Mouse (Mus musculus) adipose tissue, adult 10 weeks (tissue): ENCODE results near the gene Kif4. TPM values are rescaled to one million over a fixed set of nuclear protein-coding genes. Genes with fewer than 3 reads are reported as not detected.

ENCODE experiments used
- polyA plus RNA-seq: library from polyadenylated mRNA; stranded (reverse); fragments of 350-450 nt; fragmentation: Illumina TruSeq; extraction: RNeasy Lipid Tissue Mini Kit (QIAGEN cat#74804); gene quantifications from one replicate; pipeline ENCODE4 v1.2.3, GENCODE M21; 2014; ENCODE audit warnings: low read depth, low replicate concordance

Gene Kif4
- polyA plus RNA-seq = 0.48 TPM

GRCm38 (mm10) chrX:100625546-100625801, at the start of gene Kif4:
Gene Kif4 (plus strand): TSS chrX:100625737.

DNA sequence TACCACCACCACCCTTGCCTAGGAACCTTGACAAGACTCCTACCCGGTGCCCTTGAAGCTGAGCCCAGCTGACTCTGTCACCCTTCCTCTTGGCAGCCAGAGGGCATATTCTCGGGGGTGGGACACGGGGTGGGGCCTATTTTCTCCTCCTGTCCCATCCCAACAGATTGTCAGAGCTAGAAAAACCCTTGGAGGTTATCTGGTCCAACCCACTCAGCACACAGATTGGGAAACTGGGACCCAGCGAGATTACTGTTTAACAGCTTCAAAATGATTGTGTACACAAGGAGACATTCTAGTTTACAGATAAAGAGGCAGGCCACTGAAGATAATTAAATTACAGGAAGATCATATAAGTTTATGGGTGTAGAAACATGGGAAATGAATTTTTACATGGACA, 30.7 kb upstream of the Kif4 start, which contains the start of gene P2ry4:
Gene P2ry4, minus strand, starts transcription at position 79 of the 400 bp plus-strand sequence.

DNA sequence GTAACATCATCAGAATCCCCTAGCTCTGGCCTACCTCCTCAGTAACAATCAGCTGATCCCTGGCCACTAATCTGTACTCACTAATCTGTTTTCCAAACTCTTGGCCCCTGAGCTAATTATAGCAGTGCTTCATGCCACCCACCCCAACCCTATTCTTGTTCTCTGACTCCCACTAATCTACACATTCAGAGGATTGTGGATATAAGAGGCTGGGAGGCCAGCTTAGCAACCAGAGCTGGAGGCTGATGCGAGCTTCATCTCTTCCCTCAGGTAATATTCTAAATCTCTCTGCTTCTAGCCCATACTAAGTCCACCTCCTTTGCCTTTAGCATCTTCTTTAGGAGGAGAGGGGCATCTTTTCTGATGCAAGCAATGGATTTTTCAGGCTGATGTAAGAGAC, 20.2 kb upstream of the Kif4 start, which contains the start of gene Arr3:
Gene Arr3, plus strand, starts transcription at position 184 of the 400 bp plus-strand sequence.

DNA sequence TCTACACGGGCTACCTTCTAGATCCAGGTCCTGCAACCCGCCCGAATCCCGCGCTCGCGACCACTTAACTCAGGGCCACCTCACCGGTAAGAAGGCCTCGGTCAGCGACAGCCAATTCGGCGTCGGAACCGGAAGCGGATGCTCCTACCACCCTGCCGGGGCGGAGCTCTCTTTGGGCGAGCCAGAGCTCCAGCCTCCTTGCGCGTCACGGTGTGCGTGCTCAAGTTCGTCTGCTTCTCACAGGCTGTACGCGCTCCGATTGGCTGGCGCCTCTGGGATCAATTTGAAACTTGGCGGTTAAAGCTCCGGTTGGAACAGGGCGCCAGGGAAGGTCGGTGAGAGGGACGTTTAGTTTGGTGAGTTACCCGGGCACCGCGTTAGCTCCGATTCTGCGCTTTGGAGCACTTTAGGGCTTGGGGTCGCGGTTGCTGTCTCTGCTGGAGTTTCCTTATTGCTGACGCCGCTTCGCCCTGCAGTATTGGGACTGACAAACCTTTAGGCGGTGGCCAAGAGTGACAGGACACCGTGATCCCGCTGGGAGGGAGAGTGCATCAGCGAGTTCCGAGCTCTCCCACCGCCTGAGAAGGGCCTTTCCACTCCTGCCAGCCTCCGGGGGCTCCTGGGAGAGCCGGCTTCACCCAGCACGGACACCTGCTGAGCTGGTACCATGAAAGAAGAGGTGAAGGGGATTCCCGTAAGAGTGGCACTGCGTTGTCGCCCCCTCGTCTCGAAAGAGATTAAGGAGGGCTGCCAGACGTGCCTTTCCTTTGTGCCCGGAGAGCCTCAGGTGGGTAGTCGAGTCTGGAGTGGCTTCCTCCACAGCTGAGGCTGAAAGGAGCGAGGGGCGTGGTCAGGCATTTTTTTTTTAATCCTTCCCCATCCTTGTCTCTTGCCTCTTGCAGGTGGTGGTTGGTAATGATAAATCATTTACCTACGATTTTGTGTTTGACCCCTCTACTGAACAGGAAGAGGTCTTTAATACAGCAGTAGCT, 561 bp downstream of the Kif4 start, which contains the start of gene Pdzd11:
Gene Pdzd11, minus strand, starts transcription at position 767 of the 992 bp plus-strand sequence.

DNA sequence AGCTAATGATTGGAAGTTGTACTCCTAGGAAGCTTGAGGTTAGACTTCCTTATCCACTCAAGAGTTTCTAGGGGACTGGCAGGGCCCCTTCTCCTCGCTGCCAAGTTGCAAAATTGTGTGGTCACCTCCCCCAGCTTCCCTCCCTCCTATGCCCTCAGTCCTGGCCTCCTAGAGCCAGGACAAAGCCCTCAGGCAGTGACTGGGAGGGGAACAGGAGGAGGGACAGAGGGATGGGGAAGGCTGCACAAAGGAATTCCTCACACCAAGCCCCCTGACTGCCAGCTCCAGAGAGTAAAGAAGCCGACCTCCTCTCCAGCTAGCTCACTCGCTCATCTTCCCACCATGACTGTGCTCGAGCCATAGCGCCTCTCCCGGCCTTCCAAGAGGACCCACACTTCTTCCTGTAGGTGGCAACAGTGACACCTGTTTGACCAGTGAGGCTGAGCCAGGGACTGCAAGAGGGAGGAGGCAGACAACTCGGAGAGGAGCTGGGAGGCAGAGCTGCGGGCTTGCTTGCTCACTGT, 104.2 kb downstream of the Kif4 start, which contains the start of gene Gdpd2:
Gene Gdpd2, plus strand, starts transcription at position 209 of the 524 bp plus-strand sequence.

DNA sequence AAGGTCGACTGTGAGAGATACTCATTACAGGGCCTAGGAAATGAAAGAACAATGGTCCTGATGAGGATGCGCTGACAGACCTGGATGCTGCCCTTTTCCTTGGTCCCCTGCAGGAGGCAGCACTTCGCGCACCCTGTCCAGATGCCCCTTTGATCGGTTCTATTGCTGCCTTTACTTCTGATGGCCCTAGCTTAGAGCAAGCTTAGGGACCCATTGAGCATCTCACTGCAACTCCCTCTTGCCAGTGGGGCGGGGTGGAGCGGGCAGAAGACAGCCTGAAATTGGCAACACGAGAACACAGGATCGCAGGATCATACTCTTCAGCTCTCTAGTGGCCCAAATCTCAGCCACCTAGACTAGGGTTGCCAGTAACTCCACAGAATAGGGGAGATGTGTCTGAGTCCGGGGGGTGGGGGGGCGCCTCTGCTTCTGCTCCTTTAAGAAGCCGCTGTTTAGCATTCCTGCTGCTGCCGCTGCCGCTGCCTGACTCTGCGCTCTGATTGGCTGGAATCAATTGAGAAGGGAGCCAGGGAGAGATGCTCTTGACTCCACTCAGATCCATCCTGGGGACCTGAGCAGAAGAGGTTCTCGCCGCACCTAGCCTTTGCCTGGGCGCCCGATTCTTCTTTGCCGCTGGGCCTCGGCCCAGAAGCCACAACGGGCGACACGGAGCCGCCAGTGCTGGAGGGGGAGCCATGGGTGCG, 141.8 kb downstream of the Kif4 start, which contains the start of gene Dlg3:
Gene Dlg3, plus strand, starts transcription at position 542 of the 704 bp plus-strand sequence.

Other genes with a start within 250 kb of the Kif4 start
- gene Otud6a, start 196.7 kb upstream of the Kif4 start, polyA plus RNA-seq = not detected
- gene Awat2, start 183.0 kb upstream of the Kif4 start, polyA plus RNA-seq = 0.87 TPM
- 70.8 TPM for gene Igbp1, start 131.4 kb upstream of the Kif4 start, polyA plus RNA-seq
- not detected for gene Dgat2l6, start 100.9 kb upstream of the Kif4 start, polyA plus RNA-seq
- gene Awat1, start 53.5 kb upstream of the Kif4 start, polyA plus RNA-seq = not detected
- not detected for gene P2ry4, start 30.9 kb upstream of the Kif4 start, polyA plus RNA-seq
- gene Arr3, start 20.2 kb upstream of the Kif4 start, polyA plus RNA-seq = not detected
- gene Pdzd11, start 831 bp downstream of the Kif4 start, polyA plus RNA-seq = 43.4 TPM
- gene Gdpd2, start 104.1 kb downstream of the Kif4 start, polyA plus RNA-seq = 1.3 TPM
- 12.8 TPM for gene Dlg3, start 142.0 kb downstream of the Kif4 start, polyA plus RNA-seq